Mouse (Mus musculus): Measurements from ENCODE around the gene Baiap2.

DNA sequence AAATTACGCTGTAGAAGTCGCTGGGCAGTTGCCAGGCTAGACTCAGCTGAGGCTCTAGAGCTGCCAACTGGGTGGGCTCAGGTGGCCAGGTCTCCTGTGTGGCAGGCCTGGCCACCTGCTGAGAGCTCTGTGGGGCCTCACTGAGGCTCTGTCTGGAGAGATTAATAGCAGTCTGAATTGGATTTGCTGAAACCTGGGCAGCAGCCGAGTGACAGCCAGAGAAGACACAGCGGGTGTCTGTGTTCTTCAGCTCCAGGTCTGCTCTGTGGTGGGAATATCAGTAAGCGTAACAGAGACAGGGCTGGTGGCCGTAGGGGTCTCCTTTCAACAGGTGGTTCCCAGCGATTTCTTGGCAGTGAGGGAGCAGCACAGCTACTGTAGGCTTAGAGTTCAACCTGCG is 24.8 kb downstream of the Baiap2 start:
- no peak for TF ChIP-seq POLR2A (IDR thresholded peaks at IDR 0.05; ENCODE audit: control insufficient read depth, low read depth, low read length)
- TF ChIP-seq CTCF (IDR thresholded peaks at IDR 0.05; ENCODE audit: control insufficient read depth, insufficient read depth, insufficient replicate concordance, low read depth, low read length): no peak

Measured in testis, adult 2 months (tissue).